8 mouse cellular contexts compared by ENCODE assay signal in the genomic region with DNA sequence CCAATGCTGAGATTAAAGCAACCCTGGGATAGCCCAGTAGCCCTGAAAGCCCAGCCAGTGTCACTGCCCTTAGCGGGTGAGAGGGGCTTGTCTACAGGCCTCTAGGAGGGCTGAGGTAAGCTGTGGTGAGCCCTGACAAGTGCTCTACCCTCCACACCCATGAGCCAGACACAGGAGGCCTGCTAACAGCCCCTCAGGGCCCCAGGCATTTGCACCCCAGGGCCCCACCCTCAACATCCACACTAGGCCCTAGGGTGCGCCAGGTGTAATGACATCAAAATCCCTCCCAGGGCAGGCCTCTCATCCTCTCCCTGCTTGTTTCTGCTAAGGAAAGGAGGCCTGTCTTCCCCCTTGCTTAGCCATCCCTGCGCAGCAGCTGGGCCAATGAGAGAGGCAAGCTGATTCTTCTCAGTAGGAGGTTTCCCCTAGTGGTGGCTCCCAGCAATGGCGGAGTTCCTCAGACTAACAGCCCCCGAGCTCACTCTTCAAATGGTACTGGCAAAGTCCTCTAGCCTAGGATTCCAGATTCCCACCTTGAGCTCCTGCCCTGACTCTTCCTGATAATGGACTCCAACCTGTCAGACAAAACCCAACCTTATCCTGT. TPM values are rescaled to one million over a fixed set of nuclear protein-coding genes. Genes with fewer than 3 reads are reported as not detected.
A peak's percentile ranks its signal among the peaks of the same experiment; 100 is the strongest.
DNase-seq lines count a peak whose midpoint lies in the region; ATAC-seq and TF ChIP-seq lines count a peak whose summit lies in the region.

No protein-coding gene starts in this region.

- peak; percentile 80 for DNase-seq in forebrain, postnatal 0 days
- peak; percentile 80 for DNase-seq in lung, embryonic 14.5 days
- DNase-seq in lung, postnatal 25 days (ENCODE audit: low spot score), result no peak
- peak; percentile 70 for DNase-seq in brain, embryonic 14.5 days (ENCODE audit: low read depth)
- DNase-seq in mesoderm, embryonic 11.5 days (ENCODE audit: low read depth, low spot score), result peak; percentile 60
- no peak for DNase-seq in urinary bladder, postnatal 25 days (ENCODE audit: low spot score)
- no peak for DNase-seq in left cerebral cortex, postnatal 4 days

- no peak overlapping the region for H3K4me2 ChIP-seq in forebrain, postnatal 0 days (ENCODE audit: low read depth)
- no peak overlapping the region for H3K4me2 ChIP-seq in forebrain, embryonic 16.5 days (ENCODE audit: low read length)
- H3K4me2 ChIP-seq in lung, embryonic 14.5 days, result no peak overlapping the region

- H3K4me3 ChIP-seq in forebrain, postnatal 0 days (ENCODE audit: low read depth, low read length), result no peak overlapping the region
- H3K4me3 ChIP-seq in forebrain, embryonic 16.5 days (replicated peaks; ENCODE audit: low read length), result no peak overlapping the region
- H3K4me3 ChIP-seq in lung, embryonic 14.5 days (ENCODE audit: low read depth, low read length), result no peak overlapping the region

- peak; percentile 85 for TF ChIP-seq CTCF in forebrain, postnatal 0 days (IDR thresholded peaks at IDR 0.05; ENCODE audit: low read depth)
- TF ChIP-seq CTCF in lung, embryonic 14.5 days (IDR thresholded peaks at IDR 0.05; ENCODE audit: low read depth), result peak; percentile 80
- peak; percentile 71 for TF ChIP-seq CTCF in brain, embryonic 14.5 days (IDR thresholded peaks at IDR 0.05; ENCODE audit: borderline replicate concordance, extremely low read depth, insufficient read depth, insufficient read length)

- ATAC-seq in forebrain, postnatal 0 days, result peak; percentile 39
- no peak; the same call in 1 of the 2 replicates for ATAC-seq in forebrain, embryonic 16.5 days
- no peak for ATAC-seq in lung, embryonic 14.5 days (ENCODE audit: insufficient read depth)

- no peak for TF ChIP-seq POLR2A in brain, embryonic 14.5 days (IDR thresholded peaks at IDR 0.05; ENCODE audit: borderline replicate concordance, extremely low read depth, insufficient read depth, insufficient read length, poor library complexity, severe bottlenecking)

- 46% methylated on average over 5 of the region's 5 CpGs for WGBS in forebrain, postnatal 0 days
- WGBS in forebrain, embryonic 16.5 days, result 46% methylated on average over 5 of the region's 5 CpGs
- WGBS in lung, embryonic 14.5 days, result 31% methylated on average over 5 of the region's 5 CpGs

- H3K4me1 ChIP-seq in forebrain, postnatal 0 days (ENCODE audit: insufficient read depth), result 0 out of 2 replicates have a peak, but pooled peaks cover 5% of the 10 kb centered on the region
- peaks cover 10% of the 10 kb centered on the region; the same call in 1 of the 2 replicates for H3K4me1 ChIP-seq in forebrain, embryonic 16.5 days (replicated peaks; ENCODE audit: control insufficient read depth, insufficient read depth, low read length)
- H3K4me1 ChIP-seq in lung, embryonic 14.5 days (ENCODE audit: insufficient read depth), result peaks cover 3% of the 10 kb centered on the region; the same call in 1 of the 2 replicates

- no peaks in the 10 kb centered on the region for H3K36me3 ChIP-seq in forebrain, postnatal 0 days (ENCODE audit: insufficient read depth)
- no peaks in the 10 kb centered on the region for H3K36me3 ChIP-seq in forebrain, embryonic 16.5 days (ENCODE audit: control insufficient read depth, insufficient read depth)
- 0 out of 2 replicates have a peak, but pooled peaks cover 1% of the 10 kb centered on the region for H3K36me3 ChIP-seq in lung, embryonic 14.5 days (ENCODE audit: insufficient read depth)

- intact Hi-C loops in left cerebral cortex, postnatal 4 days (cut with DNase I), result loop anchor here (5.0 kb wide), 1 partner anchor 115 kb away; no protein-coding TSS in a partner anchor

- H3K9ac ChIP-seq in forebrain, postnatal 0 days, result no peak overlapping the region
- H3K9ac ChIP-seq in forebrain, embryonic 16.5 days (replicated peaks; ENCODE audit: low read depth, low read length), result no peak overlapping the region
- no peak overlapping the region for H3K9ac ChIP-seq in lung, embryonic 14.5 days

- no peak overlapping the region for H3K27ac ChIP-seq in forebrain, postnatal 0 days (ENCODE audit: low read depth, low read length)
- no peak overlapping the region for H3K27ac ChIP-seq in forebrain, embryonic 16.5 days (ENCODE audit: low read length)
- no peak overlapping the region for H3K27ac ChIP-seq in lung, embryonic 14.5 days (ENCODE audit: low read depth)

- no peaks in the 10 kb centered on the region for H3K27me3 ChIP-seq in forebrain, postnatal 0 days (ENCODE audit: insufficient read depth, low read length)
- H3K27me3 ChIP-seq in forebrain, embryonic 16.5 days (replicated peaks; ENCODE audit: control insufficient read depth, insufficient read depth, low read length), result no peaks in the 10 kb centered on the region
- no peaks in the 10 kb centered on the region for H3K27me3 ChIP-seq in lung, embryonic 14.5 days (ENCODE audit: insufficient read depth, low read length)

- no peaks in the 10 kb centered on the region for H3K9me3 ChIP-seq in forebrain, postnatal 0 days (ENCODE audit: low read length)
- no peaks in the 10 kb centered on the region for H3K9me3 ChIP-seq in forebrain, embryonic 16.5 days (ENCODE audit: control insufficient read depth, low read length)
- no peaks in the 10 kb centered on the region for H3K9me3 ChIP-seq in lung, embryonic 14.5 days (ENCODE audit: low read depth, low read length)

RNA-seq across cellular contexts. Expression of a gene that starts 22.1 kb away (rescaled TPM):
- 0.92 and 1.7 TPM in 2 replicates for total RNA-seq in forebrain, postnatal 0 days (2014; rRNA removed)
- polyA plus RNA-seq in forebrain, postnatal 0 days (2015; fragmentation: Nextera tagmentation; extraction: Ambion mirVana), result 1.9 and 2.0 TPM in 2 replicates
- 0.90 and 1.6 TPM in 2 replicates for polyA plus RNA-seq in forebrain, embryonic 16.5 days (2015; fragmentation: Nextera tagmentation; extraction: Ambion mirVana)
- polyA plus RNA-seq in lung, embryonic 14.5 days (2014; fragmentation: Nextera tagmentation; extraction: Ambion mirVana), result 2.7 and 3.3 TPM in 2 replicates
- 0.14 and 0.46 TPM in 2 replicates for polyA plus RNA-seq in brain, embryonic 14.5 days (2012; rRNA removed)
- total RNA-seq in left cerebral cortex, postnatal 4 days (2021), result 1 to 10 TPM; 1.0 to 1.8 TPM

Comparison
In these comparisons a context has a peak if more than half of its experiments do, and no peak if none do; other contexts are left out.
1. DNase-seq: peak in forebrain, postnatal 0 days (single experiment), lung, embryonic 14.5 days (single experiment), brain, embryonic 14.5 days (single experiment) and mesoderm, embryonic 11.5 days (single experiment); none in lung, postnatal 25 days (single experiment), urinary bladder, postnatal 25 days (single experiment) and left cerebral cortex, postnatal 4 days (single experiment).
2. Peak in every context shown above with its lines, with median percentiles within 50 percentile points of each other: CTCF ChIP-seq.